Mouse (Mus musculus) layer of hippocampus, adult 18-20 months (tissue): ENCODE measurements around the gene Lmo3. TPM values are rescaled to one million over a fixed set of nuclear protein-coding genes. Genes with fewer than 3 reads are reported as not detected.

ENCODE experiments used
- DNase-seq, 2 experiments: peaks; one replicate each; pipeline ENCODE4 v3.0.0; 2022; ENCODE audit warnings: low spot score in 2 of 2
- total RNA-seq, 2 experiments: library from RNA; stranded (reverse); gene quantifications; 2 replicates each; pipeline ENCODE4 v1.2.3; 2021

The Lmo3 gene
- total RNA-seq, 2 experiments from 2014 or later: 201 to 215 TPM

DNA sequence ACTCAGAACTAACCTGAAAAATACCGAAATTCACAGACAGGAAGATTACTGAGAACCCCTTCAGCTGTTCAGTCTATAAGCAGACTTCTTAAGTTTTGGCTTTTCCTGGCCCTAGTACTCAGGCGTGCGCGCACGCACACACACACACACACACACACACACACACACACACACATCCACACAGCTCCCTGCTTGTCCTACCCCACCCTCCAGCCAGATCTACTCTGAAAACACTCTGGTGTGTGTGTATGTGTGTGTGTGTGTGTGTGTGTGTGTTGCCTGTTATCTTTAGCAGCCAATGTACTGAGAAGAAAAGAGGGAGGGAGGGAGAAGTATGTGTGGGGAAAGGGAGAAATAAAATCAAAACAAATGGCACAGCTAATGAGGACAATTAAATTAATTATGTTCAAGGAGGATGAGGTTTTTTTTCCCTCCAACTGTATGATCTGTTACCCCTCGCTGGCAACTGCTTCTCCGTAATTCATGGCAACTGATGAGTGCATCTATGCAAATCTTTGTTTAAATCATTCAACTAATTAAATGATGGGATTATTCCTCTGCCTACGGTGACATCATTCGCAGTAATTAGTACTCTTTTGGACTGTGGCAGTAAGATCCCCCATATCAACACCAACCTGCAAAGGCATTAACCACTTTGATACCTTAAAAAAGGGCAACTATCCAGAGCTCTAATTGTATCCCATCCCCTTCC is 157.1 kb downstream of the Lmo3 start:
- DNase-seq: no peak

GRCm38 (mm10) chr6:138422671-138423321 is 159.0 kb downstream of the Lmo3 start:
- peak; percentile 54 to 80 for DNase-seq

GRCm38 (mm10) chr6:138421931-138422531 is 159.7 kb downstream of the Lmo3 start:
- peak in 1 of 2 experiments; percentile 61 for DNase-seq

- DNase-seq: no peak
These were observed 160.6 kb downstream of the Lmo3 start for GRCm38 (mm10) chr6:138421191-138421613.

DNA sequence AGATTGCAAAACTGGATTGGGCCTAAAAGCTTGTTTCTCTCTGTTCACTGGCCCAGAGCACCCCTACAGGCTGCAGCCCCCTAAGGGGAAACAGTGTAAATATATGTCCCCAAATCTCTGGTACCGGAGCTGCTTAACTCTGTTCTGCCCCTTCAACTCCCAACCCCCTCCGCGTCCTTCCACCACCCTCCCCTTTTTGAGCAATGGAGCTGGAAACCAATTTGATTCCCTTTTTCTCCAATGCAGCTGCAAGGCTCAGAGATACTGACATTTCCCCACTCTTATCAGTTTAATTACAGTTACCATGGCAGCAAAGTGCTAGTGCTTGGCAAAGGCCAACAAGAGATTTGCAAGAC is 161.3 kb downstream of the Lmo3 start:
- peak; percentile 45 to 56 for DNase-seq

GRCm38 (mm10) chr6:138419871-138420535 is 161.8 kb downstream of the Lmo3 start:
- DNase-seq: no peak

GRCm38 (mm10) chr6:138412075-138412474 is 169.7 kb downstream of the Lmo3 start:
- DNase-seq: no peak

GRCm38 (mm10) chr6:138402031-138402430 is 179.7 kb downstream of the Lmo3 start:
- DNase-seq: no peak

DNA sequence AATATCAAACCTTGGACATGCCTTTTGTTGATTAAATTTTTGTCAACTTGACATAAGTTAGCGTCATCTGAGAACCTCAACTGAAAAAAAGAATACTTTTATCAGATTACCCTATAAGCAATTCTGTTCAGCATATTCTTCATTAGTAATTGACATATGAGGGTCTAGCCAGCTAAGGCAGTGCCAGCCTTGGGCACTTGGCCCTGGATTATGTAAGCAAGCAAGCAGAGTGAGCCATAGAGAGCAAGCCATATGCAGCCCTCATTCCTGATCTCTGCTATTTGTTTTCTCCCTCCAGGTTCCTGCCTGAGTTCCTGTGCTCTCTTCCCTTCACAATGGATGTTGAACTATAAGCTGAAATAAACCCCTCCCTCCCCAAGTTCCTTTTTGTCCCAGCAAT is 182.9 kb downstream of the Lmo3 start:
- DNase-seq: no peak

DNA sequence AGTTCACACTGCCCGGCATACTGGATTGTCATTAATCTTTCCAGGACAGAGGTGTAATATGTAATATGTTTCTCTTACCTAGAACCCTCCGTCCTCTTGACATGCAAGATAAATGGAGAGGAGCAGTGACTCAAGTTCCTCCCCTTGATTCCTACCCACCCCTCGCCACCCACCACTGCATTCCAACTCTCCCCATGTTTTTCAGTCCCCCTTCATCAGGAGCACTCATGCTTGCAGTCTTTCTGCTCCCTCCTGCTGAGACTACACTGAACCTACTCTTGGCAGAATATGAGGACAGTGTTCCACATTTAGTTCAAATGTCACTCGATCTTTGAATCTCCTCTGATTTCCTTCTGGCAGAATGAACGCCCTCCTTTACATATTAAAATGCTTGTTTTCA is 190.7 kb downstream of the Lmo3 start:
- no peak for DNase-seq

- DNase-seq: no peak
These were observed 193.4 kb downstream of the Lmo3 start for GRCm38 (mm10) chr6:138388168-138388936.

DNA sequence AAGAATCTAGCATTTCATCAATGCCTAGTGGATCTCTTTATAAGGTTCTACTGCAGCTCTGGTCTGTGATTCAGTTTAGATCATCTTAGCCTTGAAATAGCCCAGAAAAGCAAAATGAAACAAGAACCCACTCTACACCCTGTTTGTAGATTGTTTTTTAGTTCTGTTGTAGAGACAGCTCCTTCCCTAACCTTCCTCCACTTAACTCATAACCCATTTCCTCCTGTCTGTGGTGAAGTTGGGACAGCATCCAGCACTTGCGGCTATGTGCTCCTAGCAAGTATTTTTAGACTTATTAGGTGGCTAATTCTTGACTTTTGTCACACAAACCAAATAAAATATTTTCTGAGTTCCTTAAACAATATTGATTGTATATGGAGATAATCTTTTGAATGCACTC is 198.6 kb downstream of the Lmo3 start:
- no peak for DNase-seq

GRCm38 (mm10) chr6:138371176-138371575 is 210.6 kb downstream of the Lmo3 start:
- DNase-seq: no peak

DNA sequence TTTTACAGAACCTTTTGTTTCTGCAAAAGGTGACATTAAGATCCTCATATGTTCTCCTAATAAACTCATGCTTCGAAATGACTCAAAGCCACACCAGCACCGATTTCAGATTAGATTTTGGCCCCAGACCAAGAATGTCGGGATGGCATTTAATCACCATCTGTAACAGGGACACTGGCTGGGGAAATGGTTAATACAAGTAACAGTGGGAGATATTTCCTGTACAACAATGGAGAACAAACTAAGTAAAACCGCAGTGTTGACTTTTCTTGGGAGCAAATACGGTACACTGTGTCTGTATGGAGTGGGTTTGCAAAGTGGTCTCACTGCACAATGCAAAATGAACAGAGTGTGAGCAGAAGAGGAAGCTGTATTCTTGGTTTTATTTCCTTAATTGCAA is 217.7 kb downstream of the Lmo3 start:
- peak in 1 of 2 experiments; percentile 54 for DNase-seq

- DNase-seq: peak in 1 of 2 experiments; percentile 56
These were observed 231.0 kb downstream of the Lmo3 start for GRCm38 (mm10) chr6:138350587-138351345.

- DNase-seq: no peak
These were observed 235.2 kb downstream of the Lmo3 start for GRCm38 (mm10) chr6:138346558-138346957.

DNA sequence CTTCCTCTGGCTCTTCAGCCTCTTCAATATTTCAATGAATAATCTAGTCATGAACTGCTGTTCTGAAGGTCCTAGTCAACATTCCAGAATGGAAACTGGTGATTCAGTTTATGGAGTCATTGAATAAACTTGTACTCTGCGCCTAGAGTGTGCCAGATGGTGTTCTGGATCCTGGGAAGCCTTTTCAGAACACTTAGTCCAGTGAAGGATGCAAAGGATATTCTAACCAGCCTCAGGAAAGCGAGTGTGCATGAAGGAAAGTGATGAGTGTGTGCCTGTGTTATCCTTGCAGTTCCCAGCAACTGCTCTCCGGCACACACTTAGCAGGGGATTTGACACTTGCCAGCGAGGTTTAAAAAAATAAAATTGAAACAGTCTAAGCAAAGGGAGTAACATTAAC is 245.9 kb downstream of the Lmo3 start:
- DNase-seq: peak in 1 of 2 experiments; percentile 30

DNA sequence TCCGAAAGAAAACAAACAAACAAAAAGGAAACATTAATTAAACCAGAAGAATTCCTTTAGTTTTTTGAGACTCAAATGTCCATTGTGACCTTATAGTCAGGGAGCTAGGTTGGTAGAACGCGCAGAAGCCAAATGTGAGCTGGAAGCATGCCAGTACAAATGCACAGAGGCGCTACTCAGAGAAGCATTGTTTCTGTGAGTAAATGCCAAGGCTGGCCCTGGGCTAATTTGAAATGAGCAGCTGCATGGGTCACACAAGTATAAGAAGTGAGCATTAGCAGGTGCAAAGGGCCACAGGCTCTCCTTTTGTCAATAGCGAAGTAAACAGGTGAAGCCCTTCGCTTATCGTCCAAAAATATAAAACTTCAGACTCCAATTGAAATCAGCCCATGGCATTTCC is 247.8 kb downstream of the Lmo3 start:
- DNase-seq: no peak

GRCm38 (mm10) chr6:138325744-138326400 is 255.9 kb downstream of the Lmo3 start:
- DNase-seq: no peak

- no peak for DNase-seq
These were observed 256.6 kb downstream of the Lmo3 start for GRCm38 (mm10) chr6:138325145-138325544.
